Mouse (Mus musculus) megakaryocyte, embryonic 14.5 days (primary cell): ENCODE measurements around the gene Smurf2. TPM values are rescaled to one million over a fixed set of nuclear protein-coding genes. Genes with fewer than 3 reads are reported as not detected.

Source experiments
- H3K27me3 ChIP-seq: replicated peaks from 2 replicates; pipeline ENCODE3; 2012; ENCODE audit warnings: inconsistent platforms
- H3K36me3 ChIP-seq: replicated peaks from 2 replicates; pipeline ENCODE3; 2012; ENCODE audit warnings: low read length, inconsistent platforms, mixed read lengths
- H3K4me1 ChIP-seq: 2 replicates; pipeline ENCODE4 v1.6.1; 2012; ENCODE audit warnings: inconsistent platforms
- H3K4me3 ChIP-seq: replicated peaks from 2 replicates; pipeline ENCODE3; 2012; ENCODE audit warnings: moderate library complexity, mild to moderate bottlenecking, inconsistent platforms
- H3K9me3 ChIP-seq: 2 replicates; pipeline ENCODE4 v1.6.1; 2012; ENCODE audit warnings: inconsistent platforms
- FLI1 ChIP-seq: IDR thresholded peaks from 2 replicates; pipeline ENCODE4 v1.6.1; 2012; ENCODE audit warnings: low read length, inconsistent platforms, mixed read lengths
- GATA1 ChIP-seq: IDR thresholded peaks from 3 replicates; pipeline ENCODE4 v1.6.1; 2012; ENCODE audit warnings: mixed read lengths, low read length, inconsistent platforms, borderline replicate concordance
- polyA plus RNA-seq: library from polyadenylated mRNA; stranded (reverse); fragments of >175 nt; gene quantifications from 2 replicates; pipeline ENCODE4 v1.2.3, GENCODE M21; 2012; ENCODE audit warnings: low replicate concordance; ENCODE audit not compliant: insufficient read depth

Gene Smurf2
- 1.0 and 2.7 TPM in 2 replicates for polyA plus RNA-seq

GRCm38 (mm10) chr11:106920551-106921379 is at the start of gene Smurf2:
TSS of gene Smurf2 (minus strand) at chr11:106920715.
- no peaks in the 10 kb centered on the region for H3K27me3 ChIP-seq
- peaks cover 35% of the 10 kb centered on the region for H3K4me1 ChIP-seq
- no peaks in the 10 kb centered on the region for H3K36me3 ChIP-seq
- peak within 1 kb of the TSS; percentile 97 for H3K4me3 ChIP-seq
- H3K9me3 ChIP-seq = no peaks in the 10 kb centered on the region
- TF ChIP-seq GATA1 = no peak
- no peak for TF ChIP-seq FLI1

GRCm38 (mm10) chr11:106969798-106970197 is 49.3 kb upstream of the Smurf2 start:
- no peak for TF ChIP-seq FLI1
- TF ChIP-seq GATA1 = no peak
- Histone ChIP-seq H3K36me3 (no peaks in the 10 kb centered on the region), H3K27me3 (peaks cover 2% of the 10 kb centered on the region), H3K9me3 (peaks cover 9% of the 10 kb centered on the region), H3K4me3 (no peak overlapping the region), H3K4me1 (peaks cover 58% of the 10 kb centered on the region)

- no peak for TF ChIP-seq GATA1
- no peak for TF ChIP-seq FLI1
- H3K9me3 ChIP-seq = peaks cover 9% of the 10 kb centered on the region
- peaks cover 57% of the 10 kb centered on the region for H3K4me1 ChIP-seq
- H3K36me3 ChIP-seq = no peaks in the 10 kb centered on the region
- peak overlapping the region; percentile 82 for H3K4me3 ChIP-seq
- H3K27me3 ChIP-seq = peaks cover 2% of the 10 kb centered on the region
Measured at GRCm38 (mm10) chr11:106967630-106968029, 47.1 kb upstream of the Smurf2 start.

- H3K4me1 ChIP-seq = peaks cover 65% of the 10 kb centered on the region
- no peaks in the 10 kb centered on the region for H3K36me3 ChIP-seq
- H3K27me3 ChIP-seq = peaks cover 2% of the 10 kb centered on the region
- H3K4me3 ChIP-seq = no peak overlapping the region
- peaks cover 3% of the 10 kb centered on the region; the same call in 1 of the 2 replicates for H3K9me3 ChIP-seq
- TF ChIP-seq GATA1 (no peak), FLI1 (no peak)
Measured at GRCm38 (mm10) chr11:106965881-106966280, 45.4 kb upstream of the Smurf2 start.

- peaks cover 5% of the 10 kb centered on the region for H3K27me3 ChIP-seq
- H3K9me3 ChIP-seq = peaks cover 12% of the 10 kb centered on the region
- H3K36me3 ChIP-seq = no peaks in the 10 kb centered on the region
- H3K4me1 ChIP-seq = peaks cover 61% of the 10 kb centered on the region
- TF ChIP-seq FLI1 = no peak
- no peak for TF ChIP-seq GATA1
- peak overlapping the region; percentile 87 for H3K4me3 ChIP-seq
Measured at GRCm38 (mm10) chr11:106962310-106962709, 41.8 kb upstream of the Smurf2 start.

GRCm38 (mm10) chr11:106961471-106962081 is 41.1 kb upstream of the Smurf2 start:
- peaks cover 12% of the 10 kb centered on the region for H3K9me3 ChIP-seq
- H3K4me1 ChIP-seq = peaks cover 63% of the 10 kb centered on the region
- H3K27me3 ChIP-seq = peaks cover 5% of the 10 kb centered on the region
- peak overlapping the region; percentile 87 for H3K4me3 ChIP-seq
- TF ChIP-seq GATA1 (no peak), FLI1 (no peak)
- H3K36me3 ChIP-seq = no peaks in the 10 kb centered on the region

GRCm38 (mm10) chr11:106959121-106959520 is 38.6 kb upstream of the Smurf2 start:
- Histone ChIP-seq H3K9me3 (peaks cover 9% of the 10 kb centered on the region), H3K27me3 (peaks cover 10% of the 10 kb centered on the region), H3K4me3 (peak overlapping the region; percentile 21), H3K36me3 (no peaks in the 10 kb centered on the region), H3K4me1 (peaks cover 69% of the 10 kb centered on the region)
- TF ChIP-seq FLI1 = no peak
- TF ChIP-seq GATA1 = no peak

- H3K9me3 ChIP-seq = peaks cover 9% of the 10 kb centered on the region
- H3K4me1 ChIP-seq = peaks cover 72% of the 10 kb centered on the region
- H3K36me3 ChIP-seq = no peaks in the 10 kb centered on the region
- H3K27me3 ChIP-seq = peaks cover 10% of the 10 kb centered on the region
- no peak overlapping the region for H3K4me3 ChIP-seq
- TF ChIP-seq FLI1 (no peak), GATA1 (no peak)
Measured at GRCm38 (mm10) chr11:106958407-106959071, 38.0 kb upstream of the Smurf2 start.

GRCm38 (mm10) chr11:106957271-106957980 is 36.9 kb upstream of the Smurf2 start:
- H3K27me3 ChIP-seq = peaks cover 10% of the 10 kb centered on the region
- peaks cover 67% of the 10 kb centered on the region for H3K4me1 ChIP-seq
- peak overlapping the region; percentile 67 for H3K4me3 ChIP-seq
- no peak for TF ChIP-seq FLI1
- no peak; the same call in 2 of the 3 replicates for TF ChIP-seq GATA1
- no peaks in the 10 kb centered on the region for H3K36me3 ChIP-seq
- peaks cover 9% of the 10 kb centered on the region for H3K9me3 ChIP-seq
